Mouse (Mus musculus): ENCODE results near the gene Madd. TPM values are rescaled to one million over a fixed set of nuclear protein-coding genes. Genes with fewer than 3 reads are reported as not detected.

Madd gene
- polyA plus RNA-seq, 1 experiment from 2014 or later, result 7.7 TPM

GRCm38 (mm10) chr2:91101124-91101740 lies 82.4 kb downstream of the Madd start:
- Histone ChIP-seq H3K27ac (peak overlapping the region; percentile 11; the same call in 1 of the 2 replicates), H3K4me3 (no peak overlapping the region), H3K4me1 (peaks cover 15% of the 10 kb centered on the region), H3K27me3 (ENCODE audit: insufficient read depth, poor library complexity, severe bottlenecking) (no peaks in the 10 kb centered on the region), H3K9me3 (no peaks in the 10 kb centered on the region), H3K36me3 (no peaks in the 10 kb centered on the region)
- peak; percentile 94 for DNase-seq (ENCODE audit: low spot score)
- WGBS, result 7% methylated on average over 7 of the region's 7 CpGs

GRCm38 (mm10) chr2:91098156-91098555 lies 85.5 kb downstream of the Madd start:
- WGBS, result 80% methylated on average over 2 of the region's 2 CpGs
- H3K4me1 ChIP-seq, result peaks cover 15% of the 10 kb centered on the region
- H3K36me3 ChIP-seq, result no peaks in the 10 kb centered on the region
- no peak overlapping the region for H3K4me3 ChIP-seq
- no peaks in the 10 kb centered on the region for H3K9me3 ChIP-seq
- H3K27me3 ChIP-seq (ENCODE audit: insufficient read depth, poor library complexity, severe bottlenecking), result 0 out of 2 replicates have a peak, but pooled peaks cover 5% of the 10 kb centered on the region
- DNase-seq (ENCODE audit: low spot score), result no peak
- H3K27ac ChIP-seq, result no peak overlapping the region

GRCm38 (mm10) chr2:91097015-91097414 lies 86.6 kb downstream of the Madd start:
- H3K9me3 ChIP-seq, result no peaks in the 10 kb centered on the region
- no peak for DNase-seq (ENCODE audit: low spot score)
- 0 out of 2 replicates have a peak overlapping the region, but pooled peaks have one; percentile 22 for H3K4me3 ChIP-seq
- H3K27ac ChIP-seq, result peak overlapping the region; percentile 69
- H3K36me3 ChIP-seq, result no peaks in the 10 kb centered on the region
- WGBS, result 61% methylated on average over 10 of the region's 10 CpGs
- H3K4me1 ChIP-seq, result peaks cover 15% of the 10 kb centered on the region
- 0 out of 2 replicates have a peak, but pooled peaks cover 5% of the 10 kb centered on the region for H3K27me3 ChIP-seq (ENCODE audit: insufficient read depth, poor library complexity, severe bottlenecking)

GRCm38 (mm10) chr2:91096524-91096923 lies 87.1 kb downstream of the Madd start:
- H3K4me3 ChIP-seq, result no peak overlapping the region
- WGBS, result 55% methylated on average over 14 of the region's 14 CpGs
- no peak for DNase-seq (ENCODE audit: low spot score)

GRCm38 (mm10) chr2:91090827-91091226 lies 92.8 kb downstream of the Madd start:
- Histone ChIP-seq H3K9me3 (no peaks in the 10 kb centered on the region), H3K4me3 (no peak overlapping the region), H3K27me3 (ENCODE audit: insufficient read depth, poor library complexity, severe bottlenecking) (peaks cover 14% of the 10 kb centered on the region; the same call in 1 of the 2 replicates), H3K36me3 (no peaks in the 10 kb centered on the region), H3K27ac (no peak overlapping the region), H3K4me1 (peaks cover 3% of the 10 kb centered on the region; the same call in 1 of the 2 replicates)
- 71% methylated on average over 6 of the region's 6 CpGs for WGBS
- no peak for DNase-seq (ENCODE audit: low spot score)

More at GRCm38 (mm10) chr2:91096524-91096923, 87.1 kb downstream of the Madd start:
- Histone ChIP-seq H3K27ac (peak overlapping the region; percentile 69), H3K36me3 (no peaks in the 10 kb centered on the region), H3K27me3 (ENCODE audit: insufficient read depth, poor library complexity, severe bottlenecking) (0 out of 2 replicates have a peak, but pooled peaks cover 5% of the 10 kb centered on the region), H3K4me1 (peaks cover 15% of the 10 kb centered on the region), H3K9me3 (no peaks in the 10 kb centered on the region)

- 79% methylated on average over 6 of the region's 6 CpGs for WGBS
These were observed 93.4 kb downstream of the Madd start for GRCm38 (mm10) chr2:91090208-91090607.

GRCm38 (mm10) chr2:91088987-91089386 lies 94.7 kb downstream of the Madd start:
- Histone ChIP-seq H3K27ac (no peak overlapping the region), H3K27me3 (ENCODE audit: insufficient read depth, poor library complexity, severe bottlenecking) (peaks cover 10% of the 10 kb centered on the region; the same call in 1 of the 2 replicates), H3K36me3 (no peaks in the 10 kb centered on the region), H3K4me3 (no peak overlapping the region), H3K4me1 (0 out of 2 replicates have a peak, but pooled peaks cover 3% of the 10 kb centered on the region), H3K9me3 (no peaks in the 10 kb centered on the region)
- 79% methylated on average over 9 of the region's 9 CpGs for WGBS
- DNase-seq (ENCODE audit: low spot score), result no peak

More at GRCm38 (mm10) chr2:91090208-91090607, 93.4 kb downstream of the Madd start:
- Histone ChIP-seq H3K4me1 (0 out of 2 replicates have a peak, but pooled peaks cover 3% of the 10 kb centered on the region), H3K9me3 (no peaks in the 10 kb centered on the region), H3K36me3 (no peaks in the 10 kb centered on the region), H3K27me3 (ENCODE audit: insufficient read depth, poor library complexity, severe bottlenecking) (peaks cover 14% of the 10 kb centered on the region; the same call in 1 of the 2 replicates), H3K4me3 (no peak overlapping the region), H3K27ac (no peak overlapping the region)
- no peak for DNase-seq (ENCODE audit: low spot score)

- Histone ChIP-seq H3K27ac (no peak overlapping the region), H3K27me3 (ENCODE audit: insufficient read depth, poor library complexity, severe bottlenecking) (peaks cover 9% of the 10 kb centered on the region; the same call in 1 of the 2 replicates), H3K4me3 (no peak overlapping the region), H3K36me3 (no peaks in the 10 kb centered on the region), H3K9me3 (no peaks in the 10 kb centered on the region), H3K4me1 (peaks cover 16% of the 10 kb centered on the region)
- WGBS, result 82% methylated on average over 9 of the region's 9 CpGs
- no peak for DNase-seq (ENCODE audit: low spot score)
These were observed 96.2 kb downstream of the Madd start for GRCm38 (mm10) chr2:91087453-91087852.

Other genes starting within 250 kb of the Madd start
- gene Celf1, start 243.5 kb downstream of the Madd start, polyA plus RNA-seq (2016; fragmentation: Nextera tagmentation; extraction: Ambion mirVana), result 128 and 155 TPM in 2 replicates
- gene Rapsn, start 148.2 kb downstream of the Madd start, polyA plus RNA-seq (2016; fragmentation: Nextera tagmentation; extraction: Ambion mirVana), result 6.6 and 13.8 TPM in 2 replicates
- 315 and 334 TPM in 2 replicates for gene Psmc3, start 129.8 kb downstream of the Madd start, polyA plus RNA-seq (2016; fragmentation: Nextera tagmentation; extraction: Ambion mirVana)
- 32.6 and 37.5 TPM in 2 replicates for gene Slc39a13, start 113.4 kb downstream of the Madd start, polyA plus RNA-seq (2016; fragmentation: Nextera tagmentation; extraction: Ambion mirVana)
- 0.99 and 4.1 TPM in 2 replicates for gene Spi1, start 101.4 kb downstream of the Madd start, polyA plus RNA-seq (2016; fragmentation: Nextera tagmentation; extraction: Ambion mirVana)
- gene Mybpc3, start 65.7 kb downstream of the Madd start, polyA plus RNA-seq (2016; fragmentation: Nextera tagmentation; extraction: Ambion mirVana), result 450 and 1,030 TPM in 2 replicates
- 1.9 and 4.5 TPM in 2 replicates for gene Nr1h3, start 19.0 kb upstream of the Madd start, polyA plus RNA-seq (2016; fragmentation: Nextera tagmentation; extraction: Ambion mirVana)
- gene Acp2, start 19.0 kb upstream of the Madd start, polyA plus RNA-seq (2016; fragmentation: Nextera tagmentation; extraction: Ambion mirVana), result 17.6 and 24.2 TPM in 2 replicates
- 7.3 and 9.4 TPM in 2 replicates for gene Ddb2, start 53.1 kb upstream of the Madd start, polyA plus RNA-seq (2016; fragmentation: Nextera tagmentation; extraction: Ambion mirVana)
- gene Pacsin3, start 72.1 kb upstream of the Madd start, polyA plus RNA-seq (2016; fragmentation: Nextera tagmentation; extraction: Ambion mirVana), result 26.0 and 27.4 TPM in 2 replicates
- 82.3 and 85.7 TPM in 2 replicates for gene Arfgap2, start 81.1 kb upstream of the Madd start, polyA plus RNA-seq (2016; fragmentation: Nextera tagmentation; extraction: Ambion mirVana)

Data from heart, embryonic 10.5 days (tissue).